Mouse (Mus musculus) cortical plate, adult 2 months (tissue): ENCODE data around the gene 1700001P01Rik.

Experiments
- CTCF ChIP-seq: fragments of 200-500 bp; IDR thresholded peaks from 2 replicates; pipeline ENCODE4 v1.5.1; 2011; ENCODE audit warnings: mild to moderate bottlenecking, control low read depth, low read length; ENCODE audit not compliant: insufficient read depth; ENCODE audit errors: extremely low read depth
- POLR2A ChIP-seq: fragments of 200-500 bp; IDR thresholded peaks from 2 replicates; pipeline ENCODE4 v1.6.1; 2011; ENCODE audit warnings: mild to moderate bottlenecking, low read length, control low read depth; ENCODE audit not compliant: insufficient read depth; ENCODE audit errors: extremely low read depth

GRCm38 (mm10) chr11:97781832-97782563 is 6.3 kb upstream of the 1700001P01Rik start, which contains the start of gene Rpl23:
- TF ChIP-seq CTCF (no peak), POLR2A (peak; percentile 98)
